Mouse (Mus musculus) MEL (cell line): ENCODE data around the gene Ola1. TPM values are rescaled to one million over a fixed set of nuclear protein-coding genes. Genes with fewer than 3 reads are reported as not detected.

ENCODE experiments used
- DNase-seq: peaks from one replicate; pipeline ENCODE4 v3.0.0; 2011; ENCODE audit warnings: low read depth, low spot score
- H3K27ac ChIP-seq: 2 replicates; pipeline ENCODE4 v1.5.1; 2012; ENCODE audit warnings: low read depth, mild to moderate bottlenecking, control low read depth, low read length, moderate library complexity; ENCODE audit not compliant: control insufficient read depth
- H3K27me3 ChIP-seq, 2 experiments: fragments of 150-350 bp in 1 of 2; sonication (generic) in 1 of 2; 2 replicates each; pipeline ENCODE4 v1.6.1; 2012; ENCODE audit warnings: low read length in 2 of 2, mild to moderate bottlenecking in 2 of 2, improper control_type of control experiment in 1 of 2, moderate library complexity in 1 of 2; ENCODE audit not compliant: insufficient read depth in 2 of 2, control insufficient read depth in 1 of 2
- H3K36me3 ChIP-seq, 2 experiments: 2 replicates each; pipeline ENCODE4 v1.6.1; 2012 to 2014; ENCODE audit warnings: low read length in 2 of 2, improper control_type of control experiment in 1 of 2, inconsistent platforms in 1 of 2, mild to moderate bottlenecking in 1 of 2; ENCODE audit not compliant: insufficient read depth in 2 of 2, control insufficient read depth in 1 of 2
- H3K4me1 ChIP-seq, 2 experiments: fragments of 150-350 bp in 1 of 2; sonication (generic) in 1 of 2; 2 replicates each; pipeline ENCODE4 v1.6.1; 2012; ENCODE audit warnings: low read length in 2 of 2, improper control_type of control experiment in 1 of 2, mild to moderate bottlenecking in 1 of 2; ENCODE audit not compliant: insufficient read depth in 2 of 2, control insufficient read depth in 1 of 2
- H3K4me3 ChIP-seq, 2 experiments: fragments of 150-350 bp in 1 of 2; sonication (generic) in 1 of 2; 2 replicates each; pipeline ENCODE4 v1.5.1; 2012; ENCODE audit warnings: low read depth in 2 of 2, low read length in 2 of 2, mild to moderate bottlenecking in 2 of 2, moderate library complexity in 2 of 2, control low read depth in 1 of 2, improper control_type of control experiment in 1 of 2; ENCODE audit not compliant: control insufficient read depth in 1 of 2, insufficient read depth in 1 of 2
- H3K79me2 ChIP-seq: 2 replicates; pipeline ENCODE4 v1.6.1; 2012; ENCODE audit warnings: mild to moderate bottlenecking, low read length, moderate library complexity; ENCODE audit not compliant: control insufficient read depth, poor library complexity, insufficient read depth
- H3K9ac ChIP-seq: 2 replicates; pipeline ENCODE4 v1.6.1; 2012; ENCODE audit warnings: low read depth, mild to moderate bottlenecking, control low read depth, low read length, moderate library complexity; ENCODE audit not compliant: control insufficient read depth, poor library complexity, severe bottlenecking
- H3K9me3 ChIP-seq: fragments of 150-350 bp; sonication (generic); replicated peaks from 2 replicates; pipeline ENCODE4 v1.6.1; 2012; ENCODE audit warnings: mild to moderate bottlenecking, low read length, improper control_type of control experiment, moderate library complexity; ENCODE audit not compliant: insufficient read depth
- CHD2 ChIP-seq: IDR thresholded peaks from 2 replicates; pipeline ENCODE4 v1.6.1; 2011; ENCODE audit warnings: low read length, improper control_type of control experiment
- E2F4 ChIP-seq: IDR thresholded peaks from 2 replicates; pipeline ENCODE4 v1.6.1; 2011; ENCODE audit warnings: low read depth, low read length, improper control_type of control experiment, borderline replicate concordance
- ETS1 ChIP-seq: IDR thresholded peaks from 2 replicates; pipeline ENCODE4 v1.6.1; 2012; ENCODE audit warnings: low read depth, mild to moderate bottlenecking, inconsistent platforms, low read length, improper control_type of control experiment, moderate library complexity
- GABPA ChIP-seq: IDR thresholded peaks from 2 replicates; pipeline ENCODE4 v1.6.1; 2012; ENCODE audit warnings: low read depth, mild to moderate bottlenecking, inconsistent platforms, low read length, improper control_type of control experiment, moderate library complexity
- HCFC1 ChIP-seq: IDR thresholded peaks from 2 replicates; pipeline ENCODE4 v1.6.1; 2012; ENCODE audit warnings: low read depth, mild to moderate bottlenecking, inconsistent platforms, low read length, improper control_type of control experiment, moderate library complexity
- JUND ChIP-seq: IDR thresholded peaks from 2 replicates; pipeline ENCODE4 v1.6.1; 2011; ENCODE audit warnings: low read depth, mild to moderate bottlenecking, improper control_type of control experiment, low read length
- MAFK ChIP-seq: IDR thresholded peaks from 2 replicates; pipeline ENCODE4 v1.6.1; 2011; ENCODE audit warnings: low read depth, mild to moderate bottlenecking, low read length, improper control_type of control experiment, borderline replicate concordance
- MYB ChIP-seq: IDR thresholded peaks from 2 replicates; pipeline ENCODE4 v1.6.1; 2011; ENCODE audit warnings: mild to moderate bottlenecking, low read depth, low read length, improper control_type of control experiment
- MYC ChIP-seq: IDR thresholded peaks from 2 replicates; pipeline ENCODE4 v1.6.1; 2011; ENCODE audit warnings: low read depth, mild to moderate bottlenecking, low read length, improper control_type of control experiment, moderate library complexity
- NRF1 ChIP-seq: IDR thresholded peaks from 2 replicates; pipeline ENCODE4 v1.6.1; 2014; ENCODE audit warnings: low read depth, mild to moderate bottlenecking, inconsistent platforms, low read length, improper control_type of control experiment, moderate library complexity; ENCODE audit not compliant: poor library complexity, insufficient read depth, severe bottlenecking
- POLR2A ChIP-seq, 2 experiments: IDR thresholded peaks; 2 replicates each; pipeline ENCODE4 v1.6.1; 2011 to 2012; ENCODE audit warnings: low read length in 2 of 2, mild to moderate bottlenecking in 2 of 2, control low read depth in 1 of 2, improper control_type of control experiment in 1 of 2, low read depth in 1 of 2, moderate library complexity in 1 of 2; ENCODE audit not compliant: control insufficient read depth in 1 of 2, insufficient read depth in 1 of 2, poor library complexity in 1 of 2
- RAD21 ChIP-seq: IDR thresholded peaks from 2 replicates; pipeline ENCODE4 v1.6.1; 2011; ENCODE audit warnings: mild to moderate bottlenecking, low read depth, low read length, improper control_type of control experiment
- SIN3A ChIP-seq: IDR thresholded peaks from 2 replicates; pipeline ENCODE4 v1.6.1; 2012; ENCODE audit warnings: low read length, improper control_type of control experiment, inconsistent platforms
- SMC3 ChIP-seq: IDR thresholded peaks from 2 replicates; pipeline ENCODE4 v1.6.1; 2011; ENCODE audit warnings: low read depth, low read length, improper control_type of control experiment
- TAL1 ChIP-seq: IDR thresholded peaks from 2 replicates; pipeline ENCODE4 v1.6.1; 2012; ENCODE audit warnings: mild to moderate bottlenecking, inconsistent platforms, low read length, moderate library complexity, mixed read lengths
- TCF12 ChIP-seq: IDR thresholded peaks from 2 replicates; pipeline ENCODE4 v1.6.1; 2014; ENCODE audit warnings: low read depth, mild to moderate bottlenecking, inconsistent platforms, low read length, improper control_type of control experiment, moderate library complexity
- UBTF ChIP-seq: IDR thresholded peaks from 2 replicates; pipeline ENCODE4 v1.6.1; 2012; ENCODE audit warnings: low read depth, mild to moderate bottlenecking, inconsistent platforms, low read length, improper control_type of control experiment, moderate library complexity, borderline replicate concordance; ENCODE audit not compliant: insufficient read depth
- USF1 ChIP-seq: IDR thresholded peaks from 2 replicates; pipeline ENCODE4 v1.6.1; 2014; ENCODE audit warnings: low read depth, mild to moderate bottlenecking, inconsistent platforms, low read length, improper control_type of control experiment, moderate library complexity
- ZC3H11A ChIP-seq: IDR thresholded peaks from 2 replicates; pipeline ENCODE4 v1.6.1; 2012; ENCODE audit warnings: low read depth, mild to moderate bottlenecking, inconsistent platforms, low read length, improper control_type of control experiment
- ZKSCAN1 ChIP-seq: IDR thresholded peaks from 2 replicates; pipeline ENCODE4 v1.6.1; 2012; ENCODE audit warnings: low read depth, mild to moderate bottlenecking, inconsistent platforms, low read length, improper control_type of control experiment, moderate library complexity
- polyA plus RNA-seq, 2 experiments: library from polyadenylated mRNA; stranded (reverse) in 1 of 2; unstranded in 1 of 2; fragments of >175 nt in 1 of 2; fragments of >200 nt in 1 of 2; gene quantifications; 2 replicates each; pipeline versions ENCODE4 v1.2.1 to v1.2.4; 2012; ENCODE audit warnings: low replicate concordance in 2 of 2, low read depth in 1 of 2; ENCODE audit not compliant: insufficient read length in 2 of 2, insufficient read depth in 1 of 2, missing spikeins in 1 of 2
- total RNA-seq: library from RNA; depleted of rRNA; stranded (reverse); fragments of 300-350 nt; gene quantifications from 2 replicates; pipeline ENCODE4 v1.2.3, GENCODE M21; 2012

The Ola1 gene
- total and polyA plus RNA-seq, 3 experiments = 69.7 to 86.0 TPM; not detected in 1

DNA sequence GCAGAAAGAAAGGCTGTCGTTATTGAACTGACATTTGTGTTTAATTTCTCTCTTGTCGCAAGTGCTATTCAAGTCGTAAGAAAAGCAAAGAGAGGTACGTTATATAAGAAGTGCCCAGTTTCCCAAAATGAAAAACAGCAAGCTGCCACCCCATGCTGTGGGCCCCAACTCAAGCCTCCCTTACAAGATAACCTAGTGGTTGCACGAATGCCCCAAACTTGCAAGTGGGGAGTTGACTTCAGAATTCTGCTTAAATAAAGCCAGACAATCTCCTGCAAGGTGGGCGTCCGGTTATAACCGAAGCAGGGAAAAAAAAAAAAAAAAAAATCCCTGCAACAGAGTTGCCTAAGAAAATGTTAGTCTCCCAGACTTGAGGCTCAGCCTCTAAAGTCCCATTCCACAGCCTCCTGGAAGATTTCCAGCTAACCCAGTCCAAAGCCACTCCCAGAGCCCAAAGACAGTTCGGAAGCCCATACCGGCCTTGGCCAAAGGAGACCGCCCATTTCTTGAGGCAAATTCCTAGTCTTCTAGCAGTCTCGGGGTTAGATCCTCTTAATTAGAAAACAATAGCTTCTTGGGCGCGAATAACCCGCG, 44.5 kb upstream of the Ola1 start:
- Histone ChIP-seq H3K9ac (no peak overlapping the region), H3K79me2 (no peaks in the 10 kb centered on the region), H3K27me3 (no peaks in the 10 kb centered on the region), H3K4me3 (no peak overlapping the region), H3K9me3 (no peaks in the 10 kb centered on the region), H3K36me3 (no peaks in the 10 kb centered on the region), H3K27ac (no peak overlapping the region), H3K4me1 (peaks cover 0 to 2% of the 10 kb centered on the region in 2 experiments; a peak in 1 of 4 replicates)
- TF ChIP-seq ETS1 (no peak), SIN3A (no peak), POLR2A (IDR thresholded peaks at IDR 0.05; ENCODE audit: control insufficient read depth in 1 of 2, insufficient read depth in 1 of 2, low read depth in 1 of 2, low read length in 2 of 2, poor library complexity in 1 of 2) (no peak), NRF1 (no peak), TAL1 (no peak), MYB (no peak), JUND (no peak), MAFK (no peak), MYC (no peak), SMC3 (no peak), HCFC1 (no peak), USF1 (no peak), ZC3H11A (no peak), GABPA (no peak), E2F4 (no peak)
- DNase-seq = no peak

DNA sequence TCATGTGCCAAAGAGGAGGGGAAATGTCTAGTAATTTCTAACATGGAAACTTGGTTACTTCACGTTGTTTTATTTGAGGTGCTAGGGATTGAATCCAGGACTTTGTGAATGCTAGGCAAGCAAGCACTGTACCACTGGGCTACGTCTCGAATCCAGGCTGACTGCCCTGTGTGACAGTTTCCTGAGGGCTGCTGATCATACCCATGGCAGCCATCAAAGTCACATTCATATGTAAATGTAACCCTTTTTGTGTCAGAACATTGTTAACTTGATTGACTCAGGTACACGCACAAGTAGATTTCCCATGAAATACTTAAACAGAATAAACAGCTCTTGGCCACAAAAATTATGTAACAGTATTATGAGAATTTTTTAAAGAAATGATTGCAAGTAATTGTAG, 30.0 kb upstream of the Ola1 start:
- Histone ChIP-seq H3K4me1 (no peaks in the 10 kb centered on the region), H3K9me3 (no peaks in the 10 kb centered on the region), H3K4me3 (no peak overlapping the region), H3K27ac (no peak overlapping the region), H3K36me3 (no peaks in the 10 kb centered on the region), H3K9ac (no peak overlapping the region), H3K79me2 (no peaks in the 10 kb centered on the region), H3K27me3 (no peaks in the 10 kb centered on the region; a peak in 1 of 4 replicates)
- TF ChIP-seq RAD21 (no peak), TCF12 (no peak), ZKSCAN1 (no peak), UBTF (no peak), SIN3A (no peak), JUND (no peak), CHD2 (no peak)
- DNase-seq = no peak
